Mouse (Mus musculus) bone marrow macrophage, adult 2 months (primary cell): ENCODE results near the gene Mark2.

Experiments
- CTCF ChIP-seq: IDR thresholded peaks from 2 replicates; pipeline ENCODE4 v1.5.1; 2012; ENCODE audit warnings: low read depth, mild to moderate bottlenecking, low read length, moderate library complexity
- POLR2A ChIP-seq: IDR thresholded peaks from 2 replicates; pipeline ENCODE4 v1.6.1; 2012; ENCODE audit warnings: mild to moderate bottlenecking, low read depth, low read length, borderline replicate concordance

- TF ChIP-seq POLR2A = no peak
- no peak for TF ChIP-seq CTCF
Measured at GRCm38 (mm10) chr19:7261476-7261875, 80.2 kb downstream of the Mark2 start.
